Mouse (Mus musculus) embryonic fibroblast, embryonic 13.5 days (primary cell): Measurements from ENCODE around the gene Rai14.

Experiments used
- CTCF ChIP-seq: IDR thresholded peaks from 2 replicates; pipeline ENCODE4 v1.5.1; 2011; ENCODE audit warnings: mild to moderate bottlenecking, control low read depth, low read length, moderate library complexity, borderline replicate concordance; ENCODE audit not compliant: insufficient read depth
- POLR2A ChIP-seq: IDR thresholded peaks from 2 replicates; pipeline ENCODE4 v1.6.1; 2011; ENCODE audit warnings: low read depth, mild to moderate bottlenecking, control low read depth, low read length, moderate library complexity

DNA sequence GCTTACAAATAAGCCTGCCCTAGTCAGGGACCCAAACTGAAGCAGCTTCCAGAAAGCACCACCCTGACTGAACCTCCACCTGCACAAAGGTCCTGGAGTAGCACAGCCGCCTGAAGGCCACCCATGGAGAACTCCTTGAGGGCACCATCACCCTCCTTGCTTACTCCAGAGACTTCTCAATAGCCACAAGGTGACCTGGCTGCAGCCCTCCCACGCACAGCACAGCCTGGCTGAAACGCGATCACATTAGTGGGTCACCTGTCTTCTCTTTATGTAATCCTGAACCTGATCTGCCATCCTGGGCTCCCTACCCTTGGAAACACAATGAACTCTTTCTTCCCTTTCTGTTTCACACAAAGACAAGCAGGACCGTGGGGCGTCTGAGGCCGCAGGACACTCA is 27.1 kb downstream of the Rai14 start:
- TF ChIP-seq CTCF (no peak), POLR2A (no peak)
